Mouse (Mus musculus) c-Kit-positive CD71-positive TER-119-positive erythroid progenitor cells, embryonic 14.5 days (primary cell): ENCODE measurements around the gene Ncor2.

Source experiments
- DNase-seq: peaks from one replicate; pipeline ENCODE4 v3.0.0-alpha.2; 2013; ENCODE audit warnings: low spot score

Ncor2 gene

GRCm38 (mm10) chr5:125191608-125192007 lies 12.6 kb upstream of the Ncor2 start:
- DNase-seq = no peak

GRCm38 (mm10) chr5:125190105-125190813 lies 11.2 kb upstream of the Ncor2 start:
- DNase-seq = no peak

GRCm38 (mm10) chr5:125189625-125190024 lies 10.6 kb upstream of the Ncor2 start:
- peak; percentile 69 for DNase-seq

GRCm38 (mm10) chr5:125188812-125189598 lies 10.0 kb upstream of the Ncor2 start:
- no peak for DNase-seq

GRCm38 (mm10) chr5:125184826-125185225 lies 5.8 kb upstream of the Ncor2 start:
- no peak for DNase-seq

GRCm38 (mm10) chr5:125183321-125184003 lies 4.4 kb upstream of the Ncor2 start:
- no peak for DNase-seq

- DNase-seq = no peak
Measured at GRCm38 (mm10) chr5:125180630-125181263, 1.7 kb upstream of the Ncor2 start.

GRCm38 (mm10) chr5:125179735-125180629 lies 963 bp upstream of the Ncor2 start:
- no peak for DNase-seq

- peak; percentile 36 for DNase-seq
Measured at GRCm38 (mm10) chr5:125178171-125179006, 630 bp downstream of the Ncor2 start.

GRCm38 (mm10) chr5:125177481-125178134 lies 1.4 kb downstream of the Ncor2 start:
- DNase-seq = peak; percentile 72

GRCm38 (mm10) chr5:125176864-125177263 lies 2.2 kb downstream of the Ncor2 start:
- no peak for DNase-seq

GRCm38 (mm10) chr5:125176370-125176766 lies 2.7 kb downstream of the Ncor2 start:
- no peak for DNase-seq

- no peak for DNase-seq
Measured at GRCm38 (mm10) chr5:125175673-125176369, 3.2 kb downstream of the Ncor2 start.

GRCm38 (mm10) chr5:125174726-125175672 lies 4.0 kb downstream of the Ncor2 start:
- DNase-seq = no peak

- no peak for DNase-seq
Measured at GRCm38 (mm10) chr5:125173868-125174267, 5.2 kb downstream of the Ncor2 start.

GRCm38 (mm10) chr5:125172831-125173615 lies 6.0 kb downstream of the Ncor2 start:
- DNase-seq = no peak

GRCm38 (mm10) chr5:125171259-125171658 lies 7.8 kb downstream of the Ncor2 start:
- DNase-seq = no peak
